Mouse (Mus musculus): Measurements from ENCODE around the gene Pth2. TPM values are rescaled to one million over a fixed set of nuclear protein-coding genes. Genes with fewer than 3 reads are reported as not detected.

The Pth2 gene
- polyA plus RNA-seq, 1 experiment from 2014 or later = not detected

DNA sequence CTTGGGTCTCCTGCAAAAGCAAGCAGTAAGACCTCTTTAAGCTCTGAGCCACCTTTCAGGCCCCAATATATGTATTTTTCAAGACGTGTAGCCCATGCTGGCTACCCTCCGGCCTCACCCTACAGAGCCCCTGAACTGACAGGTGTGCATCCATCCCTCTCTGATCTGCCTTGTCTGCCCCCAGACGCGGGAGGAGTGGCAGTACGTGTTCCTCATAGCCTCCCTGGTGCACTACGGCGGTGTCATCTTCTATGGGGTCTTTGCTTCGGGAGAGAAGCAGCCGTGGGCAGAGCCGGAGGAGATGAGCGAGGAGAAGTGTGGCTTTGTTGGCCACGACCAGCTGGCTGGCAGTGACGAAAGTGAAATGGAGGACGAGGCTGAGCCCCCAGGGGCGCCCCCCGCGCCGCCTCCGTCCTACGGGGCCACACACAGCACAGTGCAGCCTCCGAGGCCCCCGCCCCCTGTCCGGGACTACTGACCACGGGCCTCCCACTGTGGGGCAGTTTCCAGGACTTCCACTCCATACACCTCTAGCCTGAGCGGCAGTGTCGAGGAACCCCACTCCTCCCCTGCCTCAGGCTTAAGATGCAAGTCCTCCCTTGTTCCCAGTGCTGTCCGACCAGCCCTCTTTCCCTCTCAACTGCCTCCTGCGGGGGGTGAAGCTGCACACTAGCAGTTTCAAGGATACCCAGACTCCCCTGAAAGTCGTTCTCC is 6.1 kb upstream of the Pth2 start:
- H3K4me3 ChIP-seq (replicated peaks) = no peak overlapping the region
- peaks cover 3% of the 10 kb centered on the region; the same call in 1 of the 2 replicates for H3K4me1 ChIP-seq (replicated peaks)
- ATAC-seq (ENCODE audit: insufficient read depth) = no peak
- peaks cover 7% of the 10 kb centered on the region for H3K9me3 ChIP-seq (replicated peaks)
- H3K27ac ChIP-seq (replicated peaks) = no peak overlapping the region
- H3K4me2 ChIP-seq = no peak overlapping the region
- WGBS (ENCODE audit: insufficient replicate concordance) = 3% methylated on average over 29 of the region's 29 CpGs
- H3K9ac ChIP-seq = no peak overlapping the region
- no peaks in the 10 kb centered on the region for H3K36me3 ChIP-seq (replicated peaks)
- peaks cover 96% of the 10 kb centered on the region for H3K27me3 ChIP-seq

- Histone ChIP-seq H3K27me3 (peaks cover 96% of the 10 kb centered on the region), H3K4me3 (replicated peaks) (no peak overlapping the region), H3K36me3 (replicated peaks) (no peaks in the 10 kb centered on the region), H3K9me3 (replicated peaks) (no peaks in the 10 kb centered on the region), H3K9ac (no peak overlapping the region), H3K4me1 (replicated peaks) (peaks cover 3% of the 10 kb centered on the region; the same call in 1 of the 2 replicates), H3K4me2 (no peak overlapping the region), H3K27ac (replicated peaks) (no peak overlapping the region)
- ATAC-seq (ENCODE audit: insufficient read depth) = no peak
- 1% methylated on average over 13 of the region's 13 CpGs for WGBS (ENCODE audit: insufficient replicate concordance)
Measured at GRCm38 (mm10) chr7:45175398-45175797, 5.4 kb upstream of the Pth2 start.

DNA sequence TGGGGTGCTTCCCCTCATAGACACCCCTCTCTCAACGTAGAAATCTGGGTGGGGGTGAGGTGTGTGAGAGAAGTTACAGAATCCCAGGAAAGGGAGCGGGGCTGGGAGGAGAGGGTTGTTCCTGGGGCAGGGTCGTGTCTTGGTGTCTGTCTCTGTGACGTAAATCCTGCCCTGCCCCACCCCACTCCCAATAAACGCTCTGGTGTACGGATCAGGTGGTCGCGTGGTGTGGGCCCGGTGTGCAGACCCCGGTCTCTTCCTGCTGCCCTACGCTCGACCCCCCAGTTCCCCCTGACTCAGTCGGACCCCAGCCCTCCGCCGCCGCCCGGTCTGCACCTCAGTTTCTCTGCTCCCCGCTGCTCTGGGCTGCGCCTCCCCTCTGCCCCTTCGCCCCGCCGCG is 4.9 kb upstream of the Pth2 start:
- no peak overlapping the region for H3K27ac ChIP-seq (replicated peaks)
- H3K27me3 ChIP-seq = peaks cover 96% of the 10 kb centered on the region
- no peak for ATAC-seq (ENCODE audit: insufficient read depth)
- H3K9me3 ChIP-seq (replicated peaks) = no peaks in the 10 kb centered on the region
- peaks cover 3% of the 10 kb centered on the region; the same call in 1 of the 2 replicates for H3K4me1 ChIP-seq (replicated peaks)
- 4% methylated on average over 23 of the region's 23 CpGs for WGBS (ENCODE audit: insufficient replicate concordance)
- H3K36me3 ChIP-seq (replicated peaks) = no peaks in the 10 kb centered on the region
- no peak overlapping the region for H3K9ac ChIP-seq
- H3K4me3 ChIP-seq (replicated peaks) = no peak overlapping the region
- H3K4me2 ChIP-seq = no peak overlapping the region

DNA sequence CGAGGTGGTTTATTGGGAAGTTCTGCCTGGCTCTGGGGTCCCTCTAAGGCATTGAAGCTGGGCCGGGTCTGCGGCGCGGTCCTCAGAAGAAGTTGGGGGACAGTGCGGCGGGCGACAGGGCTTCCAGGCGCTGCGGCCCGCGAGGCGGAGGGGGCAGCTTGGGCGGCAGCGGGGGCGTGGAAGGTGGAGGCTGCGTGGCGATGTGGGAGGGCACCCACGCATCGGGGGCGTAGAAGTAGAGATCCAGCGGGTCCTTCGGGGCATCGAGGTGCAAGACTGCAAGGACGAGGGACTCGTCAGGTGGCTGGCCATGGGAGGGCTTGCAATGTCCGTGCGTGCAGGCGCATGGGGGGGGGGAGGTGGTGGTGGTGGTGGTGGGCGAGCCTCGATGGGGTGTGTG is 4.4 kb upstream of the Pth2 start:
- 2% methylated on average over 31 of the region's 31 CpGs for WGBS (ENCODE audit: insufficient replicate concordance)

DNA sequence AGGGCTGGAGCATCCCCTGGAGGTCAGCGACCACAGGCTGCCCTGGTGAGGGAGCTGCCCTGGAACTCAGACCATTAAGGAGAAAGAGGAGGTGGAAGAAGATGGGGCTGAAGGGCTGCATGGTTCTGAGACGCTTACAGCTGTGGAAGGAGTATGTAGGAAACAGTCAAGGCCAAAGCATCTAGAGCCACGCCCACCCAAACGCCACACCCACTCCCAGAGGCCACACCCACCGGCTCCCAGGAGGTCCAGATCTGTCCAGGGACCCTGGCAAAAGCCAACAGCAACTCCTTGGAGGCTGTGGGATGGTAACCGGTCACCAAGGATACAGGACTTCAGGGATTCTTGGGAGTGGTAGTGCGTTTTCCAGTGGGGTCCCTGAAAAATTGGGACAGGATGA is 2.2 kb upstream of the Pth2 start:
- Histone ChIP-seq H3K36me3 (replicated peaks) (no peaks in the 10 kb centered on the region), H3K4me1 (replicated peaks) (peaks cover 19% of the 10 kb centered on the region), H3K9ac (no peak overlapping the region), H3K27me3 (peaks cover 98% of the 10 kb centered on the region), H3K4me2 (no peak overlapping the region), H3K27ac (replicated peaks) (no peak overlapping the region), H3K4me3 (replicated peaks) (no peak overlapping the region), H3K9me3 (replicated peaks) (no peaks in the 10 kb centered on the region)
- ATAC-seq (ENCODE audit: insufficient read depth) = no peak
- 18% methylated on average over 7 of the region's 7 CpGs for WGBS (ENCODE audit: insufficient replicate concordance)

More for the DNA sequence above, 4.4 kb upstream of the Pth2 start:
- H3K36me3 ChIP-seq (replicated peaks) = no peaks in the 10 kb centered on the region
- H3K27ac ChIP-seq (replicated peaks) = no peak overlapping the region
- H3K9me3 ChIP-seq (replicated peaks) = no peaks in the 10 kb centered on the region
- H3K9ac ChIP-seq = no peak overlapping the region
- no peak overlapping the region for H3K4me3 ChIP-seq (replicated peaks)
- no peak overlapping the region for H3K4me2 ChIP-seq
- no peak for ATAC-seq (ENCODE audit: insufficient read depth)
- peaks cover 97% of the 10 kb centered on the region for H3K27me3 ChIP-seq
- peaks cover 5% of the 10 kb centered on the region for H3K4me1 ChIP-seq (replicated peaks)

DNA sequence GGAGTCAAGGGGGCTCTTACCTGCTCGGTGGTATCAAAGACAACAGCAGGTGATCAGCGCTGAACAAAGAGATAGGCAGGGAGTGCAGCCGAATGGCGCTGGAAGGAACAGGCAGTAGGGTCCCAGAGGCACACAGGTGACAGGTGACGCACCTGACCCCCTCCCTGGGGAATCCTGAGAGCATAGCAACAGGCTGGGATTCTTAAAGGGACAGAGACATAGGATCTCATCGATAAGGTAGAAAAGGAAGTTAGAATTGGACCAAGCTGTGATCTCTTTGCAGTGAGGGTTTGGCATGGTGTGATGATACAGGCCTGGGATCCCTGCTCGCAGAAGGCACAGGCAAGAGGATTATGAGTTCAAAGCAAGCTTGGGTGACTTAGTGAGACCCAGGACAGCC is 1.3 kb upstream of the Pth2 start, which contains the start of gene Gfy:
Gfy (minus strand) TSS at position 101 of the 400 bp plus-strand sequence.
- Histone ChIP-seq H3K4me3 (replicated peaks) (no peak within 1 kb of the TSS), H3K9ac (no peak within 1 kb of the TSS), H3K4me1 (replicated peaks) (peaks cover 19% of the 10 kb centered on the region), H3K36me3 (replicated peaks) (no peaks in the 10 kb centered on the region), H3K9me3 (replicated peaks) (no peaks in the 10 kb centered on the region), H3K27ac (replicated peaks) (no peak within 1 kb of the TSS), H3K27me3 (peaks cover 100% of the 10 kb centered on the region), H3K4me2 (no peak within 1 kb of the TSS)
- WGBS (ENCODE audit: insufficient replicate concordance) = 16% methylated on average over 7 of the region's 7 CpGs
- no peak for ATAC-seq (ENCODE audit: insufficient read depth)

GRCm38 (mm10) chr7:45181540-45181939 is 745 bp downstream of the Pth2 start:
- Histone ChIP-seq H3K27me3 (peaks cover 100% of the 10 kb centered on the region), H3K36me3 (replicated peaks) (no peaks in the 10 kb centered on the region), H3K27ac (replicated peaks) (no peak overlapping the region), H3K4me1 (replicated peaks) (peaks cover 16% of the 10 kb centered on the region), H3K9me3 (replicated peaks) (no peaks in the 10 kb centered on the region), H3K4me2 (peak overlapping the region; percentile 73), H3K4me3 (replicated peaks) (peak overlapping the region; percentile 48), H3K9ac (no peak overlapping the region)
- ATAC-seq (ENCODE audit: insufficient read depth) = no peak
- 4% methylated on average over 35 of the region's 35 CpGs for WGBS (ENCODE audit: insufficient replicate concordance)

GRCm38 (mm10) chr7:45182199-45182601 is 1.4 kb downstream of the Pth2 start:
- no peak overlapping the region for H3K27ac ChIP-seq (replicated peaks)
- peaks cover 16% of the 10 kb centered on the region for H3K4me1 ChIP-seq (replicated peaks)
- peak overlapping the region; percentile 48 for H3K4me3 ChIP-seq (replicated peaks)
- H3K27me3 ChIP-seq = peaks cover 100% of the 10 kb centered on the region
- no peaks in the 10 kb centered on the region for H3K36me3 ChIP-seq (replicated peaks)
- ATAC-seq (ENCODE audit: insufficient read depth) = peak; percentile 87
- H3K9ac ChIP-seq = no peak overlapping the region
- H3K4me2 ChIP-seq = peak overlapping the region; percentile 73
- 2% methylated on average over 34 of the region's 34 CpGs for WGBS (ENCODE audit: insufficient replicate concordance)
- H3K9me3 ChIP-seq (replicated peaks) = no peaks in the 10 kb centered on the region

DNA sequence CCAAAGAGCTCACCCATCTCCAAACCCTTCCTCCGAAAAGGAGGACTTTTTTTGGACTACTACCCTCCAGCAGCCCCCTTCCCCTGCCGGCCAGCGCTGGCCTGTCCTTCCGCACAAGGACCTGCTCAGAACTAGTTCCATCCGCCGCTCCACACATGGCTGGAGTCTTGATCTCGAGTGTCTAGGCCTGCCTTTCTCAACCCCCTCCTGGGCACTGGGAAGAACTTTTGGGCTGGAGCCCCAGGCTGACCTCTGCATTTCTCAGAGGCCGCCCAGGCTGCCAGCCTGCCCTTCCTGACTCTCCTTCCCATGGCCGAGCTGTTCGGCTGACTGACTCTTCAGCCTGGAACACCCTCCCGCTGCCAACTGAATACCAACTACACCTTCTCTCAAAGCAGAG is 1.8 kb downstream of the Pth2 start:
- no peak for ATAC-seq (ENCODE audit: insufficient read depth)
- Histone ChIP-seq H3K36me3 (replicated peaks) (no peaks in the 10 kb centered on the region), H3K9me3 (replicated peaks) (no peaks in the 10 kb centered on the region), H3K4me1 (replicated peaks) (peaks cover 16% of the 10 kb centered on the region), H3K9ac (no peak overlapping the region), H3K4me2 (peak overlapping the region; percentile 73), H3K4me3 (replicated peaks) (peak overlapping the region; percentile 48), H3K27me3 (peaks cover 100% of the 10 kb centered on the region), H3K27ac (replicated peaks) (no peak overlapping the region)
- 14% methylated on average over 11 of the region's 11 CpGs for WGBS (ENCODE audit: insufficient replicate concordance)

- H3K9ac ChIP-seq = no peak overlapping the region
- H3K4me1 ChIP-seq (replicated peaks) = peaks cover 16% of the 10 kb centered on the region
- H3K36me3 ChIP-seq (replicated peaks) = no peaks in the 10 kb centered on the region
- peaks cover 100% of the 10 kb centered on the region for H3K27me3 ChIP-seq
- WGBS (ENCODE audit: insufficient replicate concordance) = 50% methylated on average over 7 of the region's 7 CpGs
- H3K27ac ChIP-seq (replicated peaks) = no peak overlapping the region
- ATAC-seq (ENCODE audit: insufficient read depth) = no peak
- H3K9me3 ChIP-seq (replicated peaks) = no peaks in the 10 kb centered on the region
- H3K4me3 ChIP-seq (replicated peaks) = no peak overlapping the region
- H3K4me2 ChIP-seq = no peak overlapping the region
Measured at GRCm38 (mm10) chr7:45183672-45184071, 2.9 kb downstream of the Pth2 start.

DNA sequence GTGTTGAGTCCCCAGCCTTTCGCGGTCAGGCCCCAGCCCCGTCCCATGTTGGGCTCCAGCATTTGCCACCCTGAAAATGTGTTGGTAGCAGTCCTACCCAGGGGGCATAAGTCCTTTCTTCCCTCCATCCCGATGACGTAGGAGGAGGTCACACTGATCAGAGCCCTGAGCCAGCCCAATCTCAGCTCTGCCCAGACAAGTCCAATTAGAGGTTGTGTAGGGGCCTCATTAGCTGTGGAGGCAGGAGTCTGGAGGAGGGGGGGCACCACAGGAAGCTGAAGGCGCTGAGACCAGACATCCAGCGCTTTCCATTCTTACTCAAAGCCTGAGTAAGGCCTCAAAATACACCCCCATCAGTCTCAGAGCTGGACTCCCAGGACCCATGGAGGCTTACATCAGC is 5.1 kb downstream of the Pth2 start:
- Histone ChIP-seq H3K9ac (no peak overlapping the region), H3K36me3 (replicated peaks) (no peaks in the 10 kb centered on the region), H3K4me3 (replicated peaks) (no peak overlapping the region), H3K27ac (replicated peaks) (no peak overlapping the region), H3K4me1 (replicated peaks) (peaks cover 16% of the 10 kb centered on the region), H3K4me2 (no peak overlapping the region), H3K27me3 (peaks cover 100% of the 10 kb centered on the region), H3K9me3 (replicated peaks) (no peaks in the 10 kb centered on the region)
- no peak for ATAC-seq (ENCODE audit: insufficient read depth)
- 58% methylated on average over 7 of the region's 7 CpGs for WGBS (ENCODE audit: insufficient replicate concordance)

- H3K36me3 ChIP-seq (replicated peaks) = no peaks in the 10 kb centered on the region
- 49% methylated on average over 16 of the region's 16 CpGs for WGBS (ENCODE audit: insufficient replicate concordance)
- no peak overlapping the region for H3K9ac ChIP-seq
- H3K4me3 ChIP-seq (replicated peaks) = no peak overlapping the region
- ATAC-seq (ENCODE audit: insufficient read depth) = no peak
- H3K9me3 ChIP-seq (replicated peaks) = no peaks in the 10 kb centered on the region
- peaks cover 91% of the 10 kb centered on the region for H3K27me3 ChIP-seq
- no peaks in the 10 kb centered on the region for H3K4me1 ChIP-seq (replicated peaks)
- no peak overlapping the region for H3K4me2 ChIP-seq
- H3K27ac ChIP-seq (replicated peaks) = no peak overlapping the region
Measured at GRCm38 (mm10) chr7:45189600-45189999, 8.8 kb downstream of the Pth2 start.

All from liver, embryonic 15.5 days (tissue).